Mouse (Mus musculus) c-Kit-positive CD71-negative TER-119-negative erythroid progenitor cells, embryonic 14.5 days (primary cell): ENCODE results near the gene Rnf208.
"Not testable (repeated sequence)": the region's sequence is repeated elsewhere in the genome, so short reads cannot be mapped to it uniquely, and the experiment has no call there.

Source experiments
- DNase-seq: peaks from one replicate; pipeline ENCODE4 v3.0.0-alpha.2; 2013; ENCODE audit warnings: low read depth

The Rnf208 gene

DNA sequence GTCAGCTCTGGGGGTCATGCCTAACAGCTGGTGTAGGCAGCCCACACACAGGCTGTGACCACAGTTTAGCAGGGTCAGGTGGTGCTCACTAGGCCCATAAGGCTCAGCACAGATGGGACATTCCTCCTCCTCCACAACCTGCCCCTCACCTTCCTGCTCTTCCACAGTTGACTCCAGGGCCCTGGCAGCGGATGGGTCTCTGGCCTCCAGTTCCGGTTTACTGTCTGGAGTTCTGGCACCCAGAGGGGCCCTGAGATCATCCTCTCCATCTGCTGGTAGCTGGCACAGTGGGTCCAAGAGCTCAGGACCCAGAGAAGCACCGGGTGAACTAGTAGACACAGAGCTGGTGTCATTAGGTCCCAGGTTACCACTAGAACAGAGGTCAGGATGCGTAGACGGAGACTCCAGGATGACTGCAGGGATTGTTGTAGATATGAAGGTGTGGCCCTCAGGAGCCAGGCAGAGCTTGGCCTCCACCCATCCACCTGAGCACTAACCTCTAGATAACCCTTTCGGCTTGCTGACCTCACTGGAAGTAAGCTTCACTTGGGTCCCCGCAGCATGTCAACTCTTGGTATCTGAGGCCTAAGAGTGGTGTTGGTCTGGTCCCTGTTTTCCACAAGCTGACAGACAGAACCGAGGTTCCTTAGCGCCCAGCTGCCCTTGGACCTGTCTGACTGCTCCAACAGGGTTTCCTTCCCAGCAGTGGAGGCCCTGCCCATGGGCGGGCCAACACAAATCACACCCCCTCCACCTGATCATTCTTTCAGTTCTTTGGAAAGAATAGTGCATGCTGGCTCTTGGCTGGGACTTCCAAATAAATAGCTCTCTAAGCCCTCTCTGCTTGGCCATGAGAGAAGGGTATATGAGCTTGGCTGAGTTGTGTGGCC lies 4.4 kb downstream of the Rnf208 start, which contains the start of gene AL732309.1:
Gene AL732309.1 (minus strand): TSS at position 681 of the 890 bp plus-strand sequence.
- no peak for DNase-seq

DNA sequence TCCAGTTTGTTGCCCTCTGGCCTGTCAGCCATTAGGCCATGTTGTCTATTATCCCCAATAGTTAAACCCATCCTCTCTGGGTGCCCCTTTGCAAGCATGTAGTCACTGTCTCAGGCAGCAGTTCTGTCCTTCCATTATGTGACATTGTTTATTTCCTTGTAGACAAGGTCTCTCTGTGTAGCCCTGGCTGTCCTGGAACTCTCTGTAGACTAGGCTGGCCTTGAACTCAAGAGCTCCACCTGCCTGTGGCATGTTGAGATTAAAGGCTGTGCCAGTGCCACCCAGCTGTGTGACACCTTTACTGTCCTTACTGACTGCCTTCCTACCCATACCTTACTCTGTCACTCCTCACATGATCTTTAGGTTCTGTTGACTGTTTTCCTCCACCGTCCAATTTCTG lies 10.3 kb downstream of the Rnf208 start:
- DNase-seq = no peak

DNA sequence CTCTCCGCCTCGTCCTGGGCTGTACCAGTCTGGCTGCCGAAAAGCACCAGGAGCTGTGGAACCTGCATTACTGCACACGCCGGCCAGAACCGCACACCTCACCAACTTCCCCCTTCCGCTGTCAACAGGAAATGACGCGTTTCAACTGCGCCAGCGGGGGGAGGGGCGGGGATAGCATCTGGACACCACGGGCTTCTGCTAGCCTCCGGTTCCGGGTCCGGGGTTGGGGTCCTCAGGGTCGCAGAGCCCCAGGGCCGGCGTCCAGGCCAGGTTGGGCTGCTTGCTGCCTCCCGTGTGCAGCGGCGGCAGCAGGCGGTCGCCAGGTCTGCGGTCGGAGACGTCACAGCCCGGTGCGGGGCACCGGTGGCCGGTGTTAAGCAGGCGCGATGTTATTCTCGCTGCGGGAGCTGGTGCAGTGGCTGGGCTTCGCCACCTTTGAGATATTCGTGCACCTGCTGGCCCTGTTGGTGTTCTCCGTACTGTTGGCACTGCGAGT lies 13.3 kb downstream of the Rnf208 start, which contains the start of gene Tmem203:
Gene Tmem203 (plus strand): TSS at position 156 of the 496 bp plus-strand sequence.
- DNase-seq = peak; percentile 87

DNA sequence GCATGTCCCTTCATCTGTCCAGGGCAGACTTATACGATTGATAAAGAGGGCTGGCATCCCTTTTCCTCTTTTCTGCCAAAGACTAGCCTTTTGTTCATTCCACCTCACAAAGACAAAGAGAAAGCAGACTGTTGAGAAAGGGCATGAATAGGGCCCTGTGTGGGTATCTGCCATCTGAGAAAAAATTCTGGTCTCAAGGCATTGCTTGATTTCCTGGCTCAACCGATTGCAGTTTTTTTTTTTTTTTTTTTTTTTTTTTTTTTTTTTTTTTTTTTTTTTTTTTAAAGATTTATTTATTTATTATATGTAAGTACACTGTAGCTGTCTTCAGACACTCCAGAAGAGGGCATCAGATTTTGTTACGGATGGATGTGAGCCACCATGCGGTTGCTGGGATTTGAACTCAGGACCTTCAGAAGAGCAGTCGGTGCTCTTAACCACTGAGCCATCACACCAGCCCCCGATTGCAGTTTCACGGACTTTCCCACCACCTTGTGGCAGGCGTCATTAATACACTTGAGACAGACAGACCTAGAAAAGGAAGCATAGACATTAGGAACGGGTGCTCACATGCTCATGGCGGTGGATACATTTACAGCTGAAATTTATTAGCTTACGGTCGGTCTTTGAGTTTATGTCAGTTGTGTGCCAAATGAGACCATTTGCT lies 14.5 kb downstream of the Rnf208 start:
- DNase-seq = peak; percentile 78

DNA sequence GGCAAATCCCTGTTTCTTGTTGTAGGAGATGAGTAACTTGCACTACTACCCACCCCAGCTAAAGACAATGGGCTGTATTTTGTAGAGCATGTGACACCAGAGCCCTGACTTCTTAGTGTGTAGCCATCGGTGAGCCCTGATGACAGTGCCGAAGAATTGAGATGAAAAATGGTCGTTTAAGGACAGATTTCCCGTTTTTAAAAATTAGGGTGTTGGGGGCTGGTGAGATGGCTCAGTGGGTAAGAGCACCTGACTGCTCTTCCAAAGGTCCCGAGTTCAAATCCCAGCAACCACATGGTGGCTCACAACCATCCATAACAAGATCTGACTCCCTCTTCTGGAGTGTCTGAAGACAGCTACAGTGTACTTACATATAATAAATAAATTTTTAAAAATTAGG lies 15.2 kb downstream of the Rnf208 start:
- not testable (repeated sequence) for DNase-seq

DNA sequence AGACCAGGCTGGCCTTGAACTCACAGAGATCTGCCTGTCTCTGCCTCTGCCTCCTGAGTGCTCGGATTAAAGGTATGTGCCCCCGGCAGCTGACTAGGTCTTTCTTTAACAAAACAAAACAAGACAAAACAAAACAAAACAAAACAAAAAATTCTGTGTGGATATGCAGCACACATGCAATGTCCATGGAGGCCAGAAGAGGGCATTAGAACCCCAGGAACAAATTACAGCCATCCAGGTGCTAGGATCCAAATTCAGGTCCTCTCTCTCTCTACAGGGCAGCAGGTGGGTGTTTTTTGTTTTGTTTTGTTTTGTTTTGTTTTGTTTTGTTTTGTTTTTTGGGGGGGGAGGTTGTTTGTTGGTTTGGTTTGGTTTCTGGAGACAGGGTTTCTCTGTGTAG lies 16.8 kb downstream of the Rnf208 start:
- no peak for DNase-seq

DNA sequence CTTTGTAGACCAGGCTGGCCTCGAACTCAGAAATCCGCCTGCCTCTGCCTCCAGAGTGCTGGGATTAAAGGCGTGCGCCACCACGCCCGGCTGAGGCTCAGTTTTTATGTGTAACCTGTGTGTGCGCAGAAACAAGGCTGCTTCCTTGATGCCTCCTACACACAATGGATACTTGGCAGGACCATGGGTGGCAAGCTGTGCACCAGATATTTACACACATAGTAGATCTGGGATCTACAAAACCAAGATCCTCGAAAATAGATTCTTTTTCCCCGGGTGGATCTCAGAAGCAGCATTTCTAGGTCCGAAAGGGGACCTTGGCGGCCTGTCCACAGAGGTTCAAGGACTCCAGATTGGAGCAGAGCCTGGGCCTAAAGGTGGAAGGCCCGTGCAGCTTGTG lies 19.8 kb downstream of the Rnf208 start:
- DNase-seq = no peak

DNA sequence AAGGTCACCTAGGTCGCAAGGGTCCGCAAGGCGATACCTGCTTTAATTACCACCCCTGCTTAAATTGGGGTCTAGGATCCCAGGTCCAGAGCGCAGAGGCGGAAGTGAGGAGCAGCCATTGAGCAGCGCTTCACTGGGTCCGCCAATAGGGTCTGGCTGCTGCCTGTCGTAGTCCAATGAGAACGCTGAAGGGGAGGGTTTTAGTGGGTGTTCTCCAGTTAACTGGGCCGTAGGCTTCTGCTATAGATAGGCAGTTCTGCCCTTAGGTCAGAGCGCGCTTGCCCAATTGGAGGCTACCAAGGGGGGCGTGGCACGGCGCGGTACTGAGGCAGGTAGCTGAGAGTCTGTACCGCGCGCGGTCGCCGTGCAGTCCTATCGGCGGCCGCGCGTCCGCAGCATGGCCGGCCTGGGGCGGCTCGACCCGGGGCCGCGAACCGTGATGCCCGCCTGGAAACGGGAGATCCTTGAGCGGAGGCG lies 20.3 kb downstream of the Rnf208 start, which contains the start of gene Tprn:
Gene Tprn (plus strand): TSS at position 328 of the 477 bp plus-strand sequence.
- DNase-seq = peak; percentile 89

DNA sequence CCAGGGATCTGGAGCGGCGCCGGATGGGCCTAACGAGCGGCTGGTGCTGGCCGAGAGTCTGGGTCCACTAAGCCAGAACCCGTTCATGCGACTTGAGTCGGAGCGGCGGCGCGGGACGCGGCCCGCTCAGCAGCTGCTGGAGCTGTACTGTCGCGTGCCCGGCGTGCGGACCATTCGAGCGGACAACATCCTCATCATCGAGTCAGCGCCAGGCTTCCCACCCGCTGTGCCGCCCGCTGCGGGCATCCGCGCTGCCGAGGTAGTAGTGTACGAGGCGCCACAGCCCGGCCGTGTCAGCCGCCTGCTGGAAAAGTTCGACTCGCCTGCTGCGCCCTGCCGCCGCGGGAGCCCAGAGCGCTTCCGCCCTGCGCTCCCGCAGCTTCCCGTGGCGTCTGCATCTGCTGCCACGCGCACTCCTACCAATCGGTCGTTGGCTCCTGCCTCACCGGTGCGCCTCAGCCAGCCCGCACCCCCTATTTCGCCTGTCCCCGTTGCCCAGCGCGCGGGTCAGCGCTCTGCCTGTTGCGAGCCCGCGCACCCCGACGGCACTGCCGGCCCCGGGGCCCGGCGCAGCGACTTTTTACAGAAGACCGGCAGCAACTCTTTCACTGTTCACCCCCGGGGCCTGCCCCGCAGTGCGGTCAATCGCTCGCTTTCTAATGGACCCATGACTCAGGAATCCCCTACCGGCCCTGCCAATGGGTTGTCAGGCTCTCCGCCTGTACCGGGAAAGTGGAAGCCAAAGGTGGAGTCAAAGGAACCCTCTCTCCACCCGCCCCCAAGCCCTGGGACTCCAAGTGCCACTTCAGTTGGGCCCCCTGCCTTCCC lies 21.0 kb downstream of the Rnf208 start:
- no peak for DNase-seq

DNA sequence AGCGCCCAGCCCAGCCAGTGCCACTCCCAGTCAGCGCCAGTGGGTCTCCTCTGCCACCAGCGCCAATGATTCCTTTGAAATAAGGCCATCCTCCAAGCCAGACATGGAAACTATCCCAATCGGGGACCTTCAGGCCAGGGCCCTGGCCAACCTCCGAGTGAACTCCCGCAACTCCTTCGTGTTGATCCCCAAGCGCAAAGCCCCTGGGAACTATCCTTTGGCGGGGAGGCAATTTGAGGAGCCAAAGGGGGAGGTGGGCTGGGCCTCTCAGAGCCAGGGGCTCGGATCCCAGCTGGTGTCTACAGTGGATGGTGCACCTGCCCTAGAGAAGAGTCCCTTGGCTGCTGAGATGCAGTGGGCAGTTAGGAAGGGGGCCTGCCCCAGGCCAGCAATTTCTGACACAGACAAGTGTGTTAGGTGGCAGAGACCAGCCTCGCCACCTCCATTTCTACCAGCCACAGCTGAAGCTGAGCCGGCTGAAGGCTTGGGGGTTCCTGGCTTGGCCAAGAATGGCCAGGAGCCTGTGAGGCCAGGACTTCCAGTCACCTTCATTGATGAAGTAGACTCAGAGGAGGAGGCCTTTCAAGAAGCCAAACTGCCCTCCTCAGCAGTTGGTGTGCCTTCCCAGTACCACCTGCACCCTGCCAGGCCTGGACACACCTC lies 21.7 kb downstream of the Rnf208 start:
- no peak for DNase-seq

DNA sequence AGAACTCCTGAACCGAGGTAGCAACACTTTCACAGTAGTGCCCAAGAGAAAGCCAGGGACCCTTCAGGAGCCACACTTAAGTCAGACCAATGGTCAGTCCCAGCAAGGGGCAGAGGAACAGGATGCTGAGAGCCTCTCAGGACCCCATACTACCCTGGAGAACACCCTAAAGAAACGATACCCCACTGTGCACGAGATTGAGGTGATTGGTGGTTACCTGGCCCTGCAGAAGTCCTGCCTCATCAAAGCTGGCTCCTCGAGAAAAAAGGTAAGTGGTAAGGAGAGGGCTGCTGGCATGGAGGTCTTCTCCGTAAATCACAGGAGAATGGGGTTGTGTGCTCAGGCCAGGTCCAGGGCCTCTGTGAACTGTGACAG lies 22.2 kb downstream of the Rnf208 start:
- DNase-seq = no peak

DNA sequence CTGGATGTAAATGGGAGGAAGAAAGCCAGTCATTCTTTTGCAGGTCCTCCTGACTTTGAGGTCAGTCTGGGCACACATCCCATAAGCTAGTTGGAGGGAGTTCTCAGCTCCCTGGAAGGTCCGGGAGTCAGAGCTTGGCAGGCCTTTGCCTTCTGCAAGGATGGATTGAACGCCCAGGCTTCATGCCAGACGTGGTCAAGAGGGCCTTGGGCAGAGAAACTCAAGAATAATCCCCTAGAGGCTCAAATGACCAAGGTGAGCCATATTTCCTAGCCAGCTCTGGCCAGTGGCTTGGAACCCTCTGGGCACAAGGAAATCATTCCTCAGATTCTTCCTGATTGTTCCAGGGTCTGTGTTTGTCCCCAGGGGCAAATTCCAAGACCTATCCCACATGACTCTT lies 22.8 kb downstream of the Rnf208 start:
- no peak for DNase-seq

DNA sequence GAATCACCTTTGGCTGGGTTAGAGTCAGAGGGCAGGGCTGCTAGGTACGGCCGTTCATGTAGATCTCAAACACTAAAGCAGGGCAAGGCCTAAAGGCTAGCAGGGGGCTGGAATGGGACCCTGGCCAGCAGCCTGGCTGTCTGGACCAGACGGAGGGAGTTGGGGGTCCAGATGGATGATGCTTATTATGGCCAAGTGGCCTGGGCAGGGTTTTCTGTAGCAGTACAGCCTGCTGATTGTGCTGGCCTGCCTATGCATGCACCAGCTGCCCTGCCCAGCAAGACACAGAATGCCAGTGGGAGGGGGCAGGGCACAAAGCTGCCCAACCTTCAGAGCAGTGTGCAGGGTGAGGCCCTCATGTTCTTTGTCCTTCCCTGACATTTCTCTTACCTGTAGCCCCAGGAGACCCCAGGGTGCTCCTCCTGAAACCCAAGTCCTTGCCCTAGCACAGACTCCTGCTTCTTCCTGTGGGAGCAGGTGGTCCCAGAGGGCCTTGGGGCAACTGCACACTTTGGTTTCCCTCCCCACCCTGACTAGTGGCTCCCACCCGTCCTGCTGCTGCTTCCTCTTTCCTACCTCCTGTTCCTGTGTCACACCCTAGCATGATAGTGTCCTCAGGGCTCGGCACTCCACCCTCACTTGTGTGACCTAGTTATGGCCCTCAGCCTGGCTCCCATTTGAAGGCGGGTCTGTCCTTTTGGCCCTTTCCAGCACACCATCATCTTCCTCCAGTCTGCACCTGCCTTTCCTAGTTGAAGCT lies 24.0 kb downstream of the Rnf208 start:
- no peak for DNase-seq

DNA sequence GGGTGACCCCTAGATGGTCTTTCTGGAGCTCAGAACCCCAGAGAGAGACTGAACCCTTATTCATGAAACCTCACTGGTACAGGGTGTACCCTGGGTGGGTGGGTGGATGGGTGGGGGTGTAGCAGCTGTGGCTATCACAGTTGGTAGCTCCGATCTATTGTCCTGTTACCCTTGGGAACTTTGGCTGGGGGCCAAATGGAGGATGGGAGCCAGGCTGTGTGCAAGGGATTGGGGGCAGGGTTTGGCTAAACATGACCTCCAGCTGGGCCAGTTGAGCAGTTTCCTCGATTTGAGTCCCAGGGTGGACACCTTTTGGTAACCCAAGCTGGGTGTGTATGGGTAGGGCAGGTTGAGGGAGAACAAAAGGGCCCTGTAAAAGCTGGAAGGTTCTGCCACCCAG lies 24.7 kb downstream of the Rnf208 start:
- DNase-seq = no peak

DNA sequence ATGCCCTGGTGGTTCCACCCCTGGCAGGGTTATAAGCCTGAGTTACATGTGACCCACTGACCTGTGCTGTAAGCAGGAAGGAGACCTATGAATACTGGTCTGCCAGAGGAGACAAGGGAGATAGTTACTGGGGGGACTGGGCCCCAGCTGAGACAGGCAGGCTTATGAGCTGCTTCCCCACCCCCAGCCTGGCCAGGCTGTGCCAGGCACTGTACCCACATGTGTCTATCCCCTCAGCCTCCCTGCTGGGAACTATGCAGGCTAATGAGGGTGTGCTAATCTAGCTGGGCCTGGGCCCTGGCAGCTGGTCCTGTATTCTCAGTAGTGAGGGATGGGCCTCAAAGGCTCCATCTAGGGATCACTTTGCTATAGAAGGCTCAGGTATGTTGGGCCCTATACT lies 25.2 kb downstream of the Rnf208 start:
- no peak for DNase-seq

DNA sequence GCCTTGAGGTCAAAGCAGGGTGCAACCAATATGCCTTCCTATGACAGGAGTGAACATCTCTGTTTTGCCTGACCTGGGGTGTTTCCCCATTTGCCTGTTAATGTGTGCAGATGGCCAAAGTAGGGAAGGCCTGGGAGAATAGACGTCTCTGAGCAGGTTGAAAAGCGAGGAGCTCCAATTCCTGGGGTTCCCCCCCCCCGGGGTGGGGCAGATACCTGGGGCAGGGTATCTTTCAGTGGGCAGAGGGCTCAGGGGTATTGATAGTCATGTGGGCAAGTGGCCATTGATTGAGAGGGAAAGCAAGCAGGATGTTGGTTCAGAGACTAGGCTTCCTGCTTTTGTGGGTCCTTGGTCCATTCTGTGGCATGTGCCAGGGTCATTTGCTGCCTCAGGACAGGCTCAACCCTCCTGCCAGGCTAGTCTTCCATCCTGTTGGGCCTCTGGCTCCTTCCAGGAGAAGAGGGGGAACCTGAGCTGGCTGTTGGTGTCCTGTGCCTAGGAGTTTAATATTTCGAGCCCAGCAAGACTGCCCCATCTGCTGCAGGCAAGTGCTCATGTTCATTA lies 25.8 kb downstream of the Rnf208 start:
- no peak for DNase-seq

DNA sequence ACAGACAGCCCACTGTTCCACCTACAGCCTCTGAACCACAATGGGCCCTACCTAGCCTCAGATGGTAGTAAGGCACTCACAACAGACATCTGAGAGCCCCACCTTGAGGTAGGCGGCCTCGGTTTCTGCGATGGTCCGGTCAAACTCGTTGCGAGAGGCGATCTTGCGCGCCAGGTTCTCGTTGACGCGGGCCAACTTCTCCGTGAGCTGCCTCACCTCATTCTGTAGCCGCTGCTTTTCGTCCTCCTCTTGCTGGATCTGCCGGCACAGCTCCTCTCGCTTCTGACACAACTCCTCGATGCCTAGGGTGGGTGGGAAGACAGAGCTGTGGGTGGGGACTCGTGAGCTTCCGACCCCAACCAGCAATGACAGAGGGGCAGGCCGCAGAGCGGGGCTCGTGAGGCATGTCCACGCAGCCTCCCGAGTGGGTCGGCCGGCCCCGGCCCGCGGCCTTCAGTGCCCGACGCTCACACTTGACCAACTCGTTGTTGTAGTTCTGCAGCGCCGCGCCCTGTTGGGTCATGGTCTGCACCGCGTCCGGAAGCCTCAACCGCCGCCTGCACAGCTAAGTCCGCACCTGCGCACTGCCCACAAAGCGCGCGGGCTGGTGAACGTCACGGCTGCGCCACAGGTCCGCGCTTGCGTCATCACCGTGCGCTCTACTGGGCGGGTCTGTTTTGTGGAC lies 29.9 kb downstream of the Rnf208 start, which contains the start of the genes Ssna1 and Anapc2:
Gene Ssna1 (minus strand): TSS at position 612 of the 685 bp plus-strand sequence.
Gene Anapc2 (plus strand): TSS at position 652 of the 685 bp plus-strand sequence.
- peak; percentile 98 for DNase-seq

DNA sequence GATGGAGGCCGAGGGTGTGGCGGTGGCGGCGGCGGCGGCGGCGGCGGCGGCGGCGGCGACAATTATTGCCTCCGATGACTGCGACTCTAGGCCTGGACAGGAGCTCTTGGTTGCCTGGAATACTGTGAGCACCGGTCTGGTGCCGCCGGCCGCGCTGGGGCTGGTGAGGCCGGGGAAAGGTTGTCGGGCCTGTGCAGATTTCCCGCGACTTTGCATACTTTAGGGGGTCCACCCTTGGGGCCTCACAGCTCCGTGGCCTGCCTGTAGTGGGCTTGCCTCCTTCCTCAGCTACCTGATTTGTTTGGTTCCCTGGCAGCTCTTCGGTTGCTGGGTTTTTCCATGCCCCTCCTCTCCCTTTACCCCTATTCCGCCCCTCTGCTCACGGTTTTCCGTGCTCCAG lies 30.5 kb downstream of the Rnf208 start:
- DNase-seq = no peak

DNA sequence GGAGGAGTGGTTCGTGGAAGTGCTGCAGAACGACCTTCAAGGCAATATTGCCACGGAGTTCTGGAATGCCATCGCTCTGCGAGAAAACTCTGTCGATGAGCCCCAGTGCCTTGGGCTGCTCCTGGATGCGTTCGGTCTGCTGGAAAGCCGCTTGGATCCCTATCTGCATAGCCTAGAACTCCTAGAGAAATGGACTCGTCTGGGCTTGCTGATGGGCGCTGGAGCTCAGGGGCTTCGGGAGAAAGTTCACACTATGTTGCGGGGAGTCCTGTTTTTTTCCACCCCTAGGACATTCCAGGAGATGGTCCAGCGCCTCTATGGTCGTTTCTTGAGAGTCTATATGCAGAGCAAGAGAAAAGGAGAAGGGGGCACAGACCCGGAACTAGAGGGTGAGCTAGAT lies 31.0 kb downstream of the Rnf208 start:
- DNase-seq = no peak
